Mouse (Mus musculus) adrenal gland, adult 10 weeks (tissue): ENCODE measurements around the gene Atrn. TPM values are rescaled to one million over a fixed set of nuclear protein-coding genes. Genes with fewer than 3 reads are reported as not detected.

Source experiments
- polyA plus RNA-seq: library from polyadenylated mRNA; stranded (reverse); fragments of 350-450 nt; fragmentation: Illumina TruSeq; extraction: RNeasy Lipid Tissue Mini Kit (QIAGEN cat#74804); gene quantifications from one replicate; pipeline ENCODE4 v1.2.3, GENCODE M21; 2014; ENCODE audit warnings: low read depth, low replicate concordance

Gene Atrn
- 43.9 TPM for polyA plus RNA-seq

GRCm38 (mm10) chr2:130905751-130906583 is at the start of gene Atrn, which contains the start of gene 4930402H24Rik:
Gene Atrn, plus strand, starts transcription at chr2:130906495.
Gene 4930402H24Rik, minus strand, starts transcription at chr2:130906406.

DNA sequence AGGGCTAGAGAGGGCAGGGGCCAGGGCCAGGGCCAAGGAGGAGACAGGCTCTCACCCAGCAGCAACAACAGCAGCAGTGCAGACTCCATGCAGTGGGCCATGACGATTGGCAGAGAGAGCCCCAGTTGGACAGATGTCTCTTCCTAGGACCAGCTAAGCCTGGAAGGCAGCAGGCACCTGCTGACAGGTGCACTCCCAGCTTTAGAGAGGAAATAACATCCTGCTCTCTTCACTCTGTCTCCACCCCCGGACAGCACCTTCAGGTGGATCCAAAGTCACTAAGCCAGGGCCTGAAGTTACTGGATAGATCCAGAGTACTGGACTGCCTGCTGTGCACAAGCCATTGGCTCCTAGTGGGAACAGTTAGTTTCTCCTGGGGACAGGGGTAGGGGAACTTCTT is 136.7 kb downstream of the Atrn start, which contains the start of gene Gfra4:
TSS of gene Gfra4 (minus strand) at position 101 of the 400 bp plus-strand sequence.

GRCm38 (mm10) chr2:131063404-131063864 is 157.1 kb downstream of the Atrn start, which contains the start of gene Adam33:
Gene Adam33, minus strand, starts transcription at chr2:131063814.

Other genes starting within 250 kb of the Atrn start
- 16.0 TPM for gene Ddrgk1, start 241.8 kb upstream of the Atrn start, polyA plus RNA-seq
- gene Itpa, start 238.9 kb upstream of the Atrn start, polyA plus RNA-seq: 40.2 TPM
- gene Slc4a11, start 209.0 kb upstream of the Atrn start, polyA plus RNA-seq: 0.64 TPM
- gene 4930402H24Rik, start 89 bp upstream of the Atrn start, polyA plus RNA-seq: 27.6 TPM
- gene Gfra4, start 136.6 kb downstream of the Atrn start, polyA plus RNA-seq: 0.93 TPM
- 0.52 TPM for gene Adam33, start 157.3 kb downstream of the Atrn start, polyA plus RNA-seq
- 0.70 TPM for gene Siglec1, start 180.3 kb downstream of the Atrn start, polyA plus RNA-seq
- 0.99 TPM for gene Hspa12b, start 220.8 kb downstream of the Atrn start, polyA plus RNA-seq
- gene Gm11037, start 227.0 kb downstream of the Atrn start, polyA plus RNA-seq: not detected